Mouse (Mus musculus) cortical plate, adult 2 months (tissue): ENCODE results near the gene Actn1. TPM values are rescaled to one million over a fixed set of nuclear protein-coding genes. Genes with fewer than 3 reads are reported as not detected.
A peak's percentile ranks its signal among the peaks of the same experiment; 100 is the strongest.

ENCODE experiments used
- H3K27ac ChIP-seq: fragments of 200-500 bp; 2 replicates; pipeline ENCODE4 v1.5.1; 2012; ENCODE audit warnings: low read length, control low read depth, inconsistent platforms; ENCODE audit not compliant: insufficient read depth
- H3K4me1 ChIP-seq: fragments of 200-500 bp; 2 replicates; pipeline ENCODE4 v1.6.1; 2011; ENCODE audit warnings: low read length; ENCODE audit not compliant: control insufficient read depth, insufficient read depth
- H3K4me3 ChIP-seq: fragments of 200-500 bp; 2 replicates; pipeline ENCODE4 v1.5.1; 2011; ENCODE audit warnings: mild to moderate bottlenecking, low read length, control low read depth; ENCODE audit not compliant: insufficient read depth
- CTCF ChIP-seq: fragments of 200-500 bp; IDR thresholded peaks from 2 replicates; pipeline ENCODE4 v1.5.1; 2011; ENCODE audit warnings: mild to moderate bottlenecking, control low read depth, low read length; ENCODE audit not compliant: insufficient read depth; ENCODE audit errors: extremely low read depth
- POLR2A ChIP-seq: fragments of 200-500 bp; IDR thresholded peaks from 2 replicates; pipeline ENCODE4 v1.6.1; 2011; ENCODE audit warnings: mild to moderate bottlenecking, low read length, control low read depth; ENCODE audit not compliant: insufficient read depth; ENCODE audit errors: extremely low read depth
- polyA plus RNA-seq: library from polyadenylated mRNA; depleted of rRNA; stranded (reverse); fragments of >200 nt; gene quantifications from 2 replicates; pipeline ENCODE4 v1.2.3, GENCODE M21; 2012

The Actn1 gene
- polyA plus RNA-seq, 1 experiment = 96.3 TPM

DNA sequence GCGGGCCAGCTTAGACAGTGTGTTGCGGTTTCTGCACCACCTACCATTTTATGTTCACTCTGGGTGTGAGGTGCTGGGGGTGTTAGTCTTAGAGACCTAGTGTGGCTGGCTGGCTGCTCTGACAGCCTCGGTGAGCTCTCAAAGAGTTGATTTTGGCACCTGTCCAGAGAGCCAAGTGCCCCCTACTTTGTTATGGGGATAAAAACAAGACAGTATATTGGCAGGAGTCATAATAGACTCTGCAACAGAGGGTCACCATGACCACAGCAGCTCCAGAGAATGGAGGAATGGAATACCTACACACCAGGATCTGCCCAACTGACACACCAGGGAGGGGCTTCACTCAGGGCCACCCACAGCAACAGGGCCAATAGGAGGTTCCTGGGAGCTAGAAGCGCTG lies 16.8 kb downstream of the Actn1 start:
- H3K27ac ChIP-seq = no peak overlapping the region
- peaks cover 17% of the 10 kb centered on the region for H3K4me1 ChIP-seq
- no peak overlapping the region for H3K4me3 ChIP-seq
- TF ChIP-seq POLR2A = no peak

DNA sequence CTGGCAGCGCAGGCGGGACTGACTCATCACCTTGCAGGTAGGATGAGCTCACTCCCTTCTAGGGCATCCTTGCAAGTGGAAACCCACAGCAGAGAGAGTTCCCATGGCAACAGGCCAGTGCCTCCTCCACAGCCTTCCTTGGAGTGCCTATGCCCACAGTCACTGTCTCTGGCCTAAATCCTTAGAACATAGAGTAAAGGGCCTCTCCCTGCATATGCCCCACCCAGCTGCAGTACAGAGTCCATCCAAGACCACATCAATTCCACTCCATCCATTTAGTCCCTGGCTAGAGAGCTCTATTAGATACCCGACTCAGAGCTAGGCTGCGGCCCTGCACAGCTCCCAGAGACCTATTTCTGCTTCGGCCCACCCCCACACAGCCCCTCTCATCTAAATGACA lies 20.7 kb downstream of the Actn1 start:
- H3K4me3 ChIP-seq = no peak overlapping the region
- TF ChIP-seq CTCF = no peak
- H3K4me1 ChIP-seq = peaks cover 11% of the 10 kb centered on the region; the same call in 1 of the 2 replicates
- 0 out of 2 replicates have a peak overlapping the region, but pooled peaks have one; percentile 21 for H3K27ac ChIP-seq

DNA sequence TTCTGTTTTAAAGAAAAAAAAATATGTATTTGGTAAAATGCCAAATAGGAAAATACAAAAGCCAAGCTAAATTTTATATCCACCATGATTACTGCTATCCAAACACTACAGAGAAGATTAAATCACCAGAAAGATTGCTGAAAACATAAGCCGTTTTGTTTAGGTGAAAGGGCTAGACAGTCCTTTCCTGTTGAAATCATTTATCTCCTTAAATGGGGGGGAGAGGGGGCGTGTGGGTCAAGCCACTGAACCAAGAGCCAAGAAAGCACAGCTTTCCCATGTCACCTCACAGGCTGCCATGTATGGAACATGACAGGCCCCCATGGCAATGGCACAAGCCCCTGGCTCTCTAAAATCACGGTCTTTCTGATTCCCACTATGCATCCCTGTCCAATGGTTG lies 21.6 kb downstream of the Actn1 start:
- peaks cover 9% of the 10 kb centered on the region; the same call in 1 of the 2 replicates for H3K4me1 ChIP-seq
- H3K27ac ChIP-seq = no peak overlapping the region
- H3K4me3 ChIP-seq = no peak overlapping the region
- TF ChIP-seq CTCF = no peak
- no peak for TF ChIP-seq POLR2A

DNA sequence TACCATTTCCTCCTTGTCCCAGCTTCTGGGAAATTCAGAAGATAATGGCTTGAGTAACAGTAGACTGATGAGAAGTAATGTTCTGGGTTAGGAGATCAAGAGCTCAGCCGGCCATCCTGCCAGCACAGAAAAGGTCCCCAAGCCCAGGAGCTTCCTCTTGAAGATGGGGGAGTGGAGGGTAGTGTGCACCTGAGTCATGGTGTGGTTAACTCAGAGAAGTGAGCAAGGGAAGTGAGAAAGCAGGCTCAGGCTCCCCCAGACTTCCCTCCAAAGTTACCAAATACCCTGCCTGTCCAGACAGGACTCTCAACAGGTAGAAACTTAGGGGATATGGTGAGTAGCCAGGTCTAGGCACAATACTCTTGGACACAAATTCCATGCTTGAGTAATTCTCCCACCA lies 24.9 kb downstream of the Actn1 start:
- Histone ChIP-seq H3K4me3 (no peak overlapping the region), H3K4me1 (peaks cover 9% of the 10 kb centered on the region), H3K27ac (no peak overlapping the region)
- TF ChIP-seq POLR2A (no peak), CTCF (no peak)

DNA sequence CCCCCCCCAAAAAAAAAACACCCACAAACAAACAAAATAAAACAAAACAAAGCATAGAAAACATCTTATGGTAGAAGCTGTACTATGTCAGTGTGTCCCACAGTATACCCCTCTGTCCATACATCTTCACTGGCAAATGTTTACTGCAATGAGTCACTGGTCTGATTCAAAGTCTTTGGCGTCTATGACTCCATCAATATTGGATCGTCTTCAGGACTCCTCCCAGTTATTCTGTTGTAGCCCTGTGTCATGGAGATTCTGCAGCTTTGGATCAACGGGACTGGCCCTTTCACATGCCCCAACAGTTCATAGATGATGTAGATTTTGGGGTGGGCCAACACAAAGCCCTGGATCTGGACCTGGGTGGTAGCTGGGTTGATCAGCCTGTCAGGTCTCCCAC lies 25.9 kb downstream of the Actn1 start:
- TF ChIP-seq POLR2A (no peak), CTCF (no peak)
- no peak overlapping the region for H3K4me3 ChIP-seq
- no peak overlapping the region for H3K27ac ChIP-seq
- H3K4me1 ChIP-seq = peaks cover 9% of the 10 kb centered on the region

DNA sequence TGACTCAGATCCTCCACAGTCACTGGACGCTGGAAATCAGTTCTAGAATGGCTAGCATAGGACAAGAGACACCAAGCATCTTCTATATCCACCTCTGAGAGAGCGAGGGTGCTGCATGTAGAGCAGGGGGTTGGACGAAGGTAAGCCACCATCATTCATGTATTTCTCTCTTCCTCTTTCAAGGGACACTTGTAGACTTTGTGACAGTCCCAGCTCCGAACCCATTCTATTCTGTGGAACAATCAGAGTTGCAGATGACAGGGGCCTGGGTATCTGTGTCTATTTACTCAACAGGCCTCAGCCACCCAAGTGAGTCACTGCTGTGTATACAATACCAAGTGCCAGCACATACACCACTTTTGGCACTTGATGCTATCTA lies 27.3 kb downstream of the Actn1 start:
- Histone ChIP-seq H3K4me3 (no peak overlapping the region), H3K4me1 (peaks cover 7% of the 10 kb centered on the region), H3K27ac (no peak overlapping the region)
- TF ChIP-seq POLR2A (no peak), CTCF (no peak)

DNA sequence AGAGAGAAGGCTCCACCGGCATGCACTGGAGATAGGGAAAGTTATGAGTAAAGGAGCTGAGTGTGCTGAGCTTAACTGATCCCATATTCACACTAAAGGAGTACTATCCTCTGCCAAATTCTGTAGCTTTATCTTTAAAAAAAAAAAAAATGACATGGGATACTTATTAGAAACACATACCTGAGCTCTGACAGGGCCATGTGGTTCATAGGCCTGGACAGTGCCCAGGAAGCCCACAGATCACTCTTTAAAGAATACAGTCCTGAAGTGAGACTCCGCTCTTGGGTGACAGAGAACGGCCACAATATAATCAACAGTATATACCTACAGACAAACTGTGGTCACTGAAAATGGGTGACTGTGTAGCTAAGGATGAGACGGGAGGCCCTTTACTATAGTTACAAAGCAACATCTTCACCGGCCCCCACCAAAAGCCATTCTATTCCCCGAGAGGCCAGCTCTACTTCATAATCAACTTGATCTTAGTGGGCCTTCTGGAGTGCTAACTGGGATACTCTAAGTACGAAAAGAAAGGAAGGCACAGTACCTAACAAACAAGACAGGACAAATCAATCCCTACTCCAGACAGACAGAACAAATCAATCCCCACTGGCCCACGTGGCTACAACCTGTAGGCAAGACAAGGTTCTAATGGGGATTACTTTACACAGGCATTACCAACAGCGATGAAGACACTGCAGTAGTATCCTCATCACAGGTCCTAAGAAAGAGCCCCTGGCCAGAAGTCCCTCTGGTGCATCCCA lies 27.9 kb downstream of the Actn1 start:
- Histone ChIP-seq H3K4me1 (peaks cover 7% of the 10 kb centered on the region), H3K27ac (no peak overlapping the region), H3K4me3 (no peak overlapping the region)
- TF ChIP-seq CTCF = no peak

DNA sequence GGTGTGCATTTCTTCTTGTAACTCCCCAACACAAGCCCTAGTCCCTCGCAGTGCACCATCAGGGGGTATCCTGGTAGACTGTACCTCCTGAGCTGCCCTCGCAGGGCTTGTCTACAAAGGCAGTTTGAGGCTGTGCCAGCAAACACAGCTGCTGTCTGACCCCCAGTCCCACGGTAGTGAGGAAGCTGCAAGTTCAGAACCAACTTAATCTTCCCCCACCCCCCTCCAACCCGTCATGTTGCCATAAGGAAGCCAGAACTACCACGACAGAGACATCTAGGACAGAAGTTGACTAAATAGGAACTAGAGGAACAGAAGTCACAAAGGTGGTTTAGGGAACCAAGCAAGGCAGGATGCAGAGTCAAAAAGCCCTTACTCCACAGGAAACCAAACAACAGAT lies 28.9 kb downstream of the Actn1 start:
- H3K4me3 ChIP-seq = no peak overlapping the region
- TF ChIP-seq POLR2A (no peak), CTCF (no peak)
- peaks cover 7% of the 10 kb centered on the region for H3K4me1 ChIP-seq
- peak overlapping the region; percentile 21; the same call in 1 of the 2 replicates for H3K27ac ChIP-seq

DNA sequence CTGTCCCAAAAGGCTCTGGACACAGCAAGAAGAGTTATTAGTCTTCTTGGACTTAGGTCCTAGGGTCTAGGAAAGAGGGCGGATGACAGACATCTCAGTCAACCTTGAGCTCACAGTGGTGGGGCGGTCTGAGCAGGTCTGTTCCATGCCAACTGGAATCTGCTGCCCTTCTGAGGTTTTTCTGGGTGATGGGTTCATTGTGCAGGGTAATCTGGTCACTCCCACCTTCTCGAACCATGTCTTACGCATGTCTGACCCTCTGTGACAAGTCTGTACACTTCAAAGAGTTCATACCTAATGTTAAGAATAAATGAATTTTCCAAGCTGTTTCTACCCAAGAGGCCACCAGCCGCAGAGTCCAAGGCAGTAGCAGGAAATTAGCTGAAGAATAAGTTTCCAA lies 29.3 kb downstream of the Actn1 start:
- no peak overlapping the region for H3K4me3 ChIP-seq
- H3K4me1 ChIP-seq = peaks cover 9% of the 10 kb centered on the region
- H3K27ac ChIP-seq = no peak overlapping the region
- no peak for TF ChIP-seq CTCF
- TF ChIP-seq POLR2A = no peak

DNA sequence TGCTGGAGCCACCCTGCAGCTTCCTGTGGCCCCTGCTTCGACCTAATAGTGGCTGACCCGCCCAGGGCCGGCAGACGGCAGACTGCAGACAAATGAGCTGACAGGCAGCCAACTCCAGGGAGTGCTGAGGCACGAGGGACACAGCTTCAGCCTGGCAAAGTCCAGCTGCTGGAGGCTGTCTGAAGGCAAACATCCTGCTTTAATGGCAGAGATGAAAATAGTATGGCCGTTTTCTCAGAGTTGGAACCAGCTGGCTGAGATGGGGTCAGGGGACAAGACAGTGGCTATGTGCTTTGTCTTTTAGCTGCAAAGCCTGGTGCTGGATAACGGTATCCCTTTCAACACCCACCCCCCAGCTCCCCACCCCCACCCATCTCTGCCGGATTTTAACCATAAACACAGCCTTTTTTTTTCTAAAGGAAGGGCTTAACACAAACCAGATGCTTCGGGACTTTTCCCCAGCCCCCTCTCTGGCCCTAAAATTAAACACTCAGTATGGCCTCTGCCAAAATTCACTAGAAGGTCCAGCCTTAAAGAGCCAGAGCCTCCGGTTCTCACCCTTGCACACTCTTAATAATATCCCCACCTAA lies 30.0 kb downstream of the Actn1 start:
- TF ChIP-seq CTCF (no peak), POLR2A (no peak)
- Histone ChIP-seq H3K27ac (peak overlapping the region; percentile 49; the same call in 1 of the 2 replicates), H3K4me3 (no peak overlapping the region), H3K4me1 (peaks cover 9% of the 10 kb centered on the region)
